Mouse (Mus musculus) olfactory bulb, adult 2 months (tissue): ENCODE data around the gene Adamts17.

Experiments
- CTCF ChIP-seq: fragments of 200-500 bp; IDR thresholded peaks from 2 replicates; pipeline ENCODE4 v1.5.1; 2012; ENCODE audit warnings: low read depth, mild to moderate bottlenecking, low read length, moderate library complexity; ENCODE audit not compliant: insufficient read depth
- POLR2A ChIP-seq: fragments of 200-500 bp; IDR thresholded peaks from 2 replicates; pipeline ENCODE4 v1.6.1; 2012; ENCODE audit warnings: mild to moderate bottlenecking, low read depth, low read length, moderate library complexity; ENCODE audit not compliant: insufficient read depth

GRCm38 (mm10) chr7:66820034-66820433, 19.5 kb upstream of the Adamts17 start:
- no peak for TF ChIP-seq POLR2A
- TF ChIP-seq CTCF, result peak; percentile 68
